Mouse (Mus musculus) CD8-positive naive resting alpha-beta T cell, adult 2 months (primary cell): Measurements from ENCODE around the gene Gpr137.
"Not testable (repeated sequence)": the region's sequence is repeated elsewhere in the genome, so short reads cannot be mapped to it uniquely, and the experiment has no call there.

Experiments
- DNase-seq, 2 experiments: peaks; one replicate each; pipeline ENCODE4 v3.0.0; 2022; ENCODE audit warnings: low read depth in 2 of 2, low spot score in 2 of 2

Gpr137 gene

DNA sequence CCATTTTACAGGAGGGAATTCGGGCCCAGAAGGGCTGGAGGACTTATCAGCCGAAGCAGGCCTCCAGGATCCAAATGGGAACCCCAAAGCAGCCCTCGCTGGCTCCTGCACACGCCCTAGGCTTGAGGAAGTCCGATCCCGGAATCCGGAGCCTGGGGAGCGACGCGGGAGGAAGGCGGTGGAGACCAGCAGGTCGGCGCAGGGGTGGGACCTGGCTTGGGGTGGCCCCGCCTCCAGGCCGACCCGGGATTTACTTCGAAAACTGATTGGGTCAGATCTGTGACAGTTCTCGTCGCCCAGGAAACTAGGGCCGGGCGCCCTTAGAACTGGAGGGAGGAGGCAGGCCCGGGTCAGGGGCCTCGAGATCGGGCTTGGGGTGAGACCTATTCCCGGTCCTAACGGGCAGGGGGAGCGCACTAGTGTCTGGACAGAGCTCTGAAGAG is at the start of gene Gpr137:
Gene Gpr137, minus strand, starts transcription at position 232 of the 443 bp plus-strand sequence.
- peak; percentile 76 to 85 for DNase-seq

DNA sequence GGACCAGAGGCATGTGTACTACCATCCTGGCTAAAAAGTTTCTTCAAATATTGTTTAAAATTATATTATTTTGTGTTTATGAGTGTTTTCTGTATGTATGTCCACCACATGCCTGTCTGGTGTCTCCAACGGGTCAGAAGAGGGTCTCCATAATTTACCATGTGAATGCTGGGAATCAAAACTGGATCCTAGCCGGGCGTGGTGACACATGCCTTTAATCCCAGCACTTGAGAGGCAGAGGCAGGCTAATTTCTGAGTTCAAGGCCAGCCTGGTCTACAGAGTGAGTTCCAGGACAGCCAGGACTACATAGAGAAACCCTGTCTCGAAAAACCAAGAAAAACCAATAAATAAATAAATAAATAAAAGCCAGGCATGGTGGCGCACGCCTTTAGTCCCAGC is 48.9 kb upstream of the Gpr137 start:
- not testable (repeated sequence) for DNase-seq

DNA sequence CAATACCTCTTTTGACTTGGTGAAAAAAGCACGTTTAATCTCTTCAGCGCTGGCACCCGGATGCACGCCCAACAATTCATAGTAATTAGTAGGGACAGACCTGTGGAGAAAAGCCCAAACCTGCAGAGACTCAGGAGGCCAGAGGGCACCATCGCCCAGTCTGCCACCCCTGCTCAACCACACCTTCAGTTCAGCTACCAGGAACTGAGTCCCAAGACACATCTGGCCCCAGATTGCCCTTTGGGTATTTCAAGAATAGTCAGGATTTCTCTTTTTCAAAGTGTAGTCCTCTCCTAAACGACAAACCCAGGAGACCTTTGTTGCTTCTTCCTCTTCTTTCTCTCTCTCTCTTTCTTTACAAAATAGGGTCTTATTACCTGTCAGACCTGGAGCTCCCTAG is 48.4 kb upstream of the Gpr137 start:
- no peak for DNase-seq

DNA sequence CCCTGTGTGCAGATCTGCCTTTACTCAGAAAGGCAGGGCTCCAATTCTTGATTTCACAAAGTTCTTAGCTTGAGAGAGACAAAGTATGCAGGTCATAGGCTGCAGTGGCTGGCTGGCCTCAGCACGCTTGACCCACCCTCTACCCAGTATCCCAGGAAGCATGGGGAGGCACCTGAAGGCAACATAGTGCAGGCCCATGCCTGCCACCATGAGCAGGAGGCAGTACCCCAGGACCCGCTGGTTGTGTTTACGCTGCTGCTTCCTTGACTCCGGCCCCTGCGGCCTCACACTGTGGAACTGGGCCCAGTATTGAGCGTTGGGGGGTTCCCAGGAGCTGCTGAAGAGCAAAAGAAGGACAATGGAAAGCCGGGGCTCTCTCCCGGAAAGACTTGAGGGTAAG is 47.0 kb upstream of the Gpr137 start:
- DNase-seq: no peak

DNA sequence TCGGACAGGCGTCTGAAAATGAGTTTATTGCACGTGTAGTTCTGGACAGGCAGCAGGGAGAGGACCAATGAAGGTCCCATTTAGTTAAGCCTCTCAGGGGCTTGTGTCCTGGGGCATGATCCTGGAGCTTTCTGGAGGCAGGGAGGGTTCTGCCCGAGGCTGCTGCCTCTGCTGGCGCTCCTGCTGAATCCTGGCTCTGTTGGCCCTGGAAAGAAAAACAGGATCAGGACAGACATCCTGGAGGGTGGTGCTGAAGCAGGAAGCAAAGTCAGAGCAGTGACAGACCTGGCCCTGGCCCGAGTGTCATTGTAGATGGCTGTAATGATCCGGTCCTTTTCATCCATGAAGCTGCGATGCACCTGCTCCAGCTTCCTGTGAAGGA is 45.6 kb upstream of the Gpr137 start:
- no peak for DNase-seq

DNA sequence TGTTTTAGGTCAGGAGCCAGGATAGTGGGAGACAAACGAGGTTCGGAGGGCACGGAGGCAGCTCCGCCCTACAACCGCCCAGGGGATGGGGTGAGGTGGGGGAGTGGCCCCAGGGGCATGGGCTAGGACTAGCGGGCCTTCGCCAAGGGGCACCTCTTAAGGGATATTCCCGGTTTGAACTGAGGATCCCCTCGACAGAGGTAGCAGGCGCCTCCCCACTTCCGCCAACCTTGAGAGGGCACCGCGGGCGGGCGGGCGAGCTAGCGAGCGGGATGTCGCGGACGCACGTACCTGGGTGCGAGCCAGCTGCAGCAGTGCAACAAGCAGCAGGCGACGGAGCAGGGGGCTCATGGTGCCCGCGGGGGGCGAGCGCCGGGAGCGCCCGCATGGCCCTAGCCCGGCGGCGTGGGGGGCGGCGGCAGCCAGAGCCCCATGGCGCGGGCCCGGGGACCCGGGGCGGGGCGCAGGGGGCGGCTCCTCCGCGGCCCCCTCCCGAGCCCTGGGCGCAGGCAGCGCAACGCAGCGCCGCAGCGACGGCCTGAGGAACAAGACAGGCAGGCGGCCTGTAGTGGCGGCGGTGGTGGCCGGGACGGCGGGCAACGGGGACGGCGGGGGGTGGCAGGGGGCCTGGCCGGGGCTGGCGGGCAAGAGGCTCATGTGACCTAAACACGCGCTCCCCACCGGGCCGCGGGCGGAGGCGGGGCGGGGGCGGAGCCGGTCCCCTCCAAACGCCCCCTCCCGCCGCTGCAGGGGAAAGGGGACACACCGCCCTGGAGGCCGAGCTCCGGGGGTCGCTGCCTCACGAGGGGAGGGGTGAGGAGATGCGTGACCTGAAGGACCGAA is 45.0 kb upstream of the Gpr137 start, which contains the start of gene Vegfb:
Gene Vegfb, minus strand, starts transcription at position 591 of the 843 bp plus-strand sequence.
- peak in 1 of 2 experiments; percentile 44 for DNase-seq

DNA sequence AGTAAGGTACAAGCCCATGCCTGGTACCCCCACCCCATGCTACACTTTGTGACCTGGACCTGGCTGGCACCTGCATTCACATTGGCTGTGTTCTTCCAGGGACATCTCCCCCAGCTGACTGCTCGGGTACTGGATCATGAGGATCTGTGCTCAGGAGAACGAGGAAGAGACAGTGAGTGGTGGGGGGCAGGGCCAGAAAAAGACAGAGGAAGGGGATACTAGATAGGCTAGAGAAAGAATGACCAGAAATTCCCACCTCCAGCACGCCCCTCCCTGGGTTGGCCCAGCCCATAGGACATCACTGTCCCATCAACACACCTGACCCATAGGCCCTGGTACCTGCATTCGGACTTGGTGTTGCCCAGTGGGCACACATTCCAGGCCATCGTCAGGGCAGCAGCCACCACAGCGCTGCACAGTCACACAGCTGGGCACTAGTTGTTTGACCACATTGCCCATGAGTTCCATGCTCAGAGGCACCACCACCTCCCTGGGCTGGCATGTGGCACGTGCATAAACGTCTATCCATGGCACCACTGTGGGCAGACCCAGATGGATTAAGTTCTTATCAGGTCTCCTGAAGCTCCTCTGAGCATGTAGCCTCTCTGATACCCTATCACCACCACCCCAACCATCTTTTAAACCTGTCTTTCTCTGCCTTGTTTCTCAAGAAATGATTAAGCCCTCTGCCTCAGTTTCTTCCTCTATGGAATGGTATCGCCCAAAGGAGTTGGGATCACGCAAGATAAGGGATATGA is 43.9 kb upstream of the Gpr137 start:
- no peak for DNase-seq

DNA sequence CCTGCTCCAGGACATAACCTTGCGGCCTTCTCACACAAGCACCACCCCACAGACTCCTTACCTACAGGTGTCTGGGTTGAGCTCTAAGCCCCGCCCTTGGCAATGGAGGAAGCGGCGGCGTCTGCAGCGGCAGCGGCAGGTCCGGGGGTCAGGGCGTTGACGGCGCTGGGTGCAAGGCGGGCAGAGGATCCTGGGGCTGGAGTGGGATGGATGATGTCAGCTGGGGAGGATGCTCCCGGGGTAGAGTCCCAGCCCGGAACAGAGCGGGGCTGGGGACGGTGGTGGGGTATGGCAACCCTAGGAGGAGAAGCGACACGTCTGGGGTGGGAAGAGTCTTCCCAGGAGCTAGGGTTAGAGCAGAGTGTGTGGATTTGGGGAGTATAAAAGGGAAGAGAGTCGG is 43.0 kb upstream of the Gpr137 start:
- no peak for DNase-seq

DNA sequence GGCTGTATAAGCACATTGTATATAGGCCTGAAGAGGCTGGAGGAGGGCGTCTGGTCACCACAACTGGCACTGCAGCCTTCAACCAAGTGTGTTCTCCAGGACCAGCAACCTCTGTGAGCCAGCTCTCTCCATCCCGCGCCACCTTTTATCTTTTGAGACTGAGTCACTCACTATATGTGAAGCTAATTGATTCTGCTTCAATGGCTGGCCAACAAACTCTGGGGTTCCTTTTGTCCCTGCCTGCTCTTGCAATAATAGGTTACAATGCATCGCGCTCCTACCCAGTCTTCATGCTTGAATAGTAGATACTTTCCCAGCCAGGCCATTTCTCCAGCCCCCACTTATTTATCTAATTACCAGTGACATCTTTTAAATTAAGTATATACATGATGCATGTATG is 41.3 kb upstream of the Gpr137 start:
- no peak for DNase-seq

DNA sequence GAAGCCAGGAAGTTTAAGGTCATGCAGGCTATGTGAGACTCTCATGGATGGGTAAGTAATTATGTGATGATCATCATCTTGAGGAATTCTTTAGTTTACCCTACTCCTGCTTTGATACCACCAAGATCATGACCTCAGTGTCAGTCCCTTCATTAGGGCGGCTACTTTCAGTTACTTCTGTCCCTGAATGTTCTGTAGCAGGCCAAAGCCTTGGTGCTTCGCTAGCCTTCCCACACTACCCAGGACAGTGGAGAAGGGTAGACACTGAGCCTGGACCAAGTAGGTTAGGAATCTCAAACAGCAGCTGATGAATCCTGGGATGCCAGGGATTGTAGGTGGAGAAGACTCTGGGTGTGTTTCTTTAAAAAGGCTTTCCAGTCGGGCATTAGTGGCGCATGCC is 39.2 kb upstream of the Gpr137 start:
- DNase-seq: no peak

DNA sequence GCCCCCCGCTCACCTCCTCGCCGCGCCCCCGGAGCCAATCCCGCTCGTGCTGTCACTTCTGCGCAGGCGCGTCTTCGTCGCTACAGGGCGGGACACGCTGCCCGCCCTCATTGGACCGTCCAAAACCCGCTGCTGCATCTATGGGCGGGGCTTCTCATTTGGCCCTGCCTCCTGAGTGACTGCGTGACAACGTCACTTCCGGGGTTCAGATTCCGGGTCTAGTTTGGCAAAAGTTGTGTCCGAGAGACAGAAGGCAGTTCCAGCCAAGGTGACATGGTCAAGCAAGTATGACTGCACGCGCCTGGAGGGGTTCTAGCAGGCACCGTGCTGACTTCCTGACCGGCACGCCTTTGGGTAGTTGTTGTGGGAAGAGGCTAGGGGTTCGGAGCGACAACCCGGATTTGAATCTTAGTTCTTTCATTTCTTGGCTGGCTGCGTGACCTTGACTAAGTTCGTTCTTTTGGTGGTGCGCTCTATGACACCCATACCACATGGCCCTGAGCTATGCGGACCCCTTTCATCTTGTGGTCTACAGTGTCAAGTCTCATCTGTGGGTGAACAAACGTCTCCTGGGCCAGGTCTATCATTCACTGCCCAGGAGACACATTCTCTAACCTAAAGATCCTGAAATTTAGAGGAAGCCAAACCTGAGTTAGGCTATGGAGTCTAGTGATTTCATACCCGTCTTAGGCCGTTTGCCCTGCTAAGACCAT is 38.3 kb upstream of the Gpr137 start, which contains the start of gene Fkbp2:
Gene Fkbp2, minus strand, starts transcription at position 121 of the 713 bp plus-strand sequence.
- DNase-seq: peak; percentile 98

DNA sequence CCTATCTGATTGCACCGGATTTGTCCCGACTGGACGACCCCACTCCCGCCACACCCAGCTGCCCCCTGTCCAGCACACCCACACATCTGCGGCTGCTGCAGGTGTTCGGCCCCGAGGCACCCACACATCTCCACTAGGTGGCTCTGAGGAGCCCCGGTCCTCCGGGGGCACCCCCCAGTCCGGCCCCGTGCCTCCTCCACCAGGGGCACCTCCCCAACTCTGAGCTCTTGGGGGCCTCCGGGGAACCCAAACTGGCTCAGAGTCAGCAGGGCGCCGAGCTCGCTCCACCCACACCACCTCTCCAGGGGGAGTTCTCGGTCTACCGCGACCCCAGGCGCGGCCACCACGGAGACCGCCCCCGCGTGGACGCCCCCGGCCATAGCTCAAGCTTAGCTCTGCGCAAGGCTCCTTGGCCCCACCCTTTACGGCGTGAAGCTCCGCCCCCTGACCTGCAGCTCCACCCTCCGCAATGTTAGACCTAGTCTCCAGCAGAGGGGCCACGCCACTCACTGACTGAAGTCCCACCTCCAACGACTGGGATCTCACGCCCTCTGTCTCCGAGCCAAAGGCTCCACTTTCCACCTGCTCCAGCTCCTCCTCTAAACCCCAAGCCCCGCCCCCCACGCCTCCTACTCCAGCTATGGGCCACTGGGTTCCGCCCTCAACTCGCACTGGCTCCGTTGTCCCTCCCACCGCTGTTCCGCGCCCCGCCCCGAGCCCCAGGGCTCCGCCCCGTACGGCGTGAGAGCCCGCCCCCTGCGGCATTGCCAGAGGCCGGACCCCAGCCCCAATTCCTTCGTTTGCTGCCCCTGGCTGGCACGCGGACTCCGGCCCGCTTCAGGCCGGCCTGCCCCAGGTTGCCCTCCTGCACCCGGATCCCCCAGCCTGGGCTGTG is 37.5 kb upstream of the Gpr137 start:
- DNase-seq: peak; percentile 99 to 100

DNA sequence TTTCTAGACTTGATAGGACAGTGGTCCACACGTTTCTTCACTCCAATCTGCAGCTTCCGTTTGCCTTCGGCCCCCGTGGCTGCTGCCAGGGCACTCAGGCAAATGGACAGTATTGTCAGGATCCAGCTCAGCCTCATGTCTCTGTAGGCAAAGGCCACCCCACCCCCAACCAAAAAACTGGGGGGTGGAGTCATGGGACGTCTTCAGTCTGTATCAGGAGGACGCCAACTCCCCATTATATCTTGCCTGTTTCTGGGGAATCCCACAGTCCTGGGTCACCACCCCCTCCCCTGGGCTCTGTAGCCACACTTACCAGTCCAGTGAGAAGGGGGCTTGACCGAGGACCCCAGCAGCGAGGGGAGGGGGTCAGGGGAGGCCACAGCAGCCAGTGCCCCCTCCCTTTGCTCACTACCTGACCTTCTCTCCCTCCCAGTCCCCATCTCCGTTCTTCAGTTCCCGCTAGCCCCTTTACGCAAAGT is 36.8 kb upstream of the Gpr137 start:
- DNase-seq: no peak

DNA sequence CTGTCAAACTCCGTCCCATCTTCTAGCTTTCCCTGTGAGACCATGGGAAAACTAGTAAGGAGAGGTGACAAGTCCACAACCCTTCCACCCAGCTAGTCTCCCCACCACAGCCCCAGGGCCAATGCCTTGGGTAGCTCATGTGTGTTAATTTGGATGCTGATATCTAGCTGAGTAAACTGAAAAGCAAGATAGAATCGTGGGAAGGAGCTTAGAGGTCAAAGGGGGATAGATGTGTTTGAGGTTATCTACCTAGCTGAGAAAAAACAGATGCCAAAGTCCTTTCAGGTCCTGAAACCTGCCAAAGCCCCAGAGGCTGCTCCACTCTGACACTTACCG is 36.3 kb upstream of the Gpr137 start:
- DNase-seq: no peak

DNA sequence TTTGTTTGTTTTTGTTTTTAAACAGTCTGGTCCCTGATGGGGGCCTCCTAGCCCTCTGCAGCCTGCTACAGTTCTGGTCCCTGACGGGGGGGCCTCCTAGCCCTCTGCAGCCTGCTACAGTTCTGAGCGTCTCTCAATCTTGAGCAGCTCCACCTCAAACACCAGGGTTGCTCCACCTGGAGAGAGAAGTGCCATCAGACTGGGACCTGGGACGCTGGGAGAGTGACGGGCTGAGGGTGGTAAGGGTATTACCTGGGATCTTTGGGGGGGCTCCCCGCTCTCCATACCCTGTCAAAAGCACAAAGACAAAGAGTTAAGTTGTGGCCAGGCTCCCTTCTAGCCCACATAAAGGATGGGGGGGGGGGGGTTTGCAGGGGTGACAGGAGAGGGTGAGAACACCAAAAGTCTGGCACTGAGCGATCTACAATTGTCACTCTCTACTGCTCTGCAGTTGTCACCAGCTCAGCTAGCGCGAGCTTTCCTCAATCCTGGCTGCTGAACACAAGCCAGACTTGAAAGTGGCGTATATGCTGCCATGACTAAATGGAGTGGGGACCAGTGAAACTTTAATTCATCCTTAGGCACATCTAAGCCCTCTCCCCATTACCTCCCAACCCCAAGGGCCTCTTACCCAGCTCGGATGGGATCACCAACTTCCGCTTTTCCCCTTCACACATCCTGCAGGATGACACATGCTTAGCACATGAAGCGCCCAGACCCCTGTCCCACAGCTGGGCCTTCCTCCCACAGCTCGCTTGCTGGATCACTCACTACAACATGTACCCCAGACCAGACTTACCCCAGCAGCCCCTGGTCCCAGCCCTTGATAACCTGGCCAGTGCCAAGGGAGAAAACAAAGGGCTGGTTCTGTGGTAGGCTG is 35.7 kb upstream of the Gpr137 start:
- DNase-seq: no peak

DNA sequence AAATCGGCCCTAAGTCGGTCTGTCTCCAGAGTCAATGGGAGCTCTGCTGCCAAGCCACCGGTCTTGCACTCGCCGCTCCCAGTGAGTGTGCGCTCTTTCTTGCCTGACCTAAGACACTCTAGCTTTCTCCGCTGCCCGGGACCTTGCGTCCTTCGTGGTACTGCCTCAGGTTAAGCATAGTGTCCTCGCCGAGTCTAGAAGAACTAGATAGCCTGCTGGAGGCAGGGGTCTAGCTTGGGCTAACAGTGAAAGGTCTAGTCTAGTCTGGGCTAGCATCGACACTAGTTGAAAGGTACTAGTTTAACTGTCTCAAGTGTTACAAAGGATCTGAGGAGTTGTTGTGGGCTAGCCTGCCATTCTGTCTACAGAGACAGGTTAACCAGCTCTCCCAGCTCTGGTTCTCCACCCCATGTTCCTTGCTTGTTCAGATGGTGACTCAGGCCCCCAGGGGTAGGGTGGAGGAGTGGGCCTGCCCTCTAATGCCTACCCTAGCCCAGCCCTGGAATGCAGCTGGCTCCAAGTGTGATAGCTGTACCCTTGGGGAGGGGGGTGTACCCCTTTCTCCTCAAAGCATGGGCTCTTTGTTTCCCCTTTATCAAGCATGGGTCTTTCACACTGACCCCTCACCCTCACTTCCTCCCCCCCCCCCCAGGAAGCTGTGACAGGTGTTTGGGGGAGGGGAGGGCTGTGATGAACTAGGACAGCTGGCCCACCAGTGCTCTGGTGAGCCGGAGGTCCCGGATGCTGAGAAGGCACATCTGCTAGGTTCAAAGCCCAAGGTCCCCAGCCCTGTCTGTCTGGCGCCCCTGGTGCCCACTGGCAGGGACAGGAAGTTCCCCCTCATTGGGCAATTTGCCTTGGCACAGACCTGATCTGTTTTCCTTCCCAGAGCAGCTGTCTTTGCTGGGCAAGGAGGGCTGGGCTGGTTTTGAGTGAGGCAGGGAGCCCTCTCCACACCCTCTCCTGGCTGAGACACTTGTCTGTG is 33.5 kb upstream of the Gpr137 start, which contains the start of gene Plcb3:
Gene Plcb3, minus strand, starts transcription at position 934 of the 985 bp plus-strand sequence.
- DNase-seq: peak; percentile 54 to 55

DNA sequence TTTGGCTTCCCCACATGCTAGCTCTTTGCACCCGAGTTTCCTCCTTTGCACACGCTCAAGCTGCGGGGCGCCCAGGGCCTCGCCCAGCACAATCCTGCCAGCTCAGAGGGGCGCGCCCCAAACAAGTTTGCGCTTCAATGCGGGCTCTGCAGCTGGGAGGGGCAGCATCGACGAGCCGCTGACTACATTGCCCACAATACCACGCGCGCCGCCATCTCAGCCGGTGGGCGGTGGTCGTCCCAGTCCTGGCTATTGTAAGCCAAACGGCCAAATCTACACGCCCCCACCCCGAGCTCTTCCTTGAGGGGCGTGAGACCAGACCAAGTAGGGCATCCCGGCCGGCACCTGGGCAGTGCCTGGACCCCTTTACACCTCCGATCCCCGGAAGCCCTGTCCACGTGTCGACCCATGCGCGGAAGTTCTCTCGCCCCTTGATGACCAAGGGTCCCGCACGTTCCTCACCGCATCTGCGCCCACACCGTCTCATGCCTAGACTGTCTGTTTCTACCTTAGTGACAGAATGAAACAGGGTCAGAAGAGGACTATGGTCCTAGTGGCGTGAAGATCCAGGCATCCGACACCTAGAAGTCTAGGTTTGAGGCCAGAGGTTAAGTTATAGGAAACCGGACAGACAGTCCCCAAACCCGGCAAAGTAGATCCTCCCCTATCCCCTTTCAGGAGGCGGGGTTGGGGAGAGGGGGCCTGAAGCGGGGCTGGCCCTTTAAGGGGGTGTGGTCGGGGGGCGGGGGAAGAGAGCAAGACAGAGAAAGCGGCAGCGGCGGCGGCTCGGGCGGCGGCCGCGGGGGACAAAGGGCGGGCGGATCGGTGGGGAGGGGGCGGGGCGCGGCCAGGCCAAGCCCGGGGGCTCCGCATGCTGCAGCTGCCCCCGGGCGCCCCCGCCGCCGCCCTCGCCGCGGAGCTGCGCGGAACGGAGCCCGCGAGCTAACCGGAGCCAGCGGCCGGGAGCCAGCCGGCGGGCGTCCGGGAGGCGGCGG is 32.2 kb upstream of the Gpr137 start, which contains the start of gene Ppp1r14b:
Gene Ppp1r14b, plus strand, starts transcription at position 758 of the 995 bp plus-strand sequence.
- DNase-seq: peak; percentile 62 to 73
